In the genomic region with DNA sequence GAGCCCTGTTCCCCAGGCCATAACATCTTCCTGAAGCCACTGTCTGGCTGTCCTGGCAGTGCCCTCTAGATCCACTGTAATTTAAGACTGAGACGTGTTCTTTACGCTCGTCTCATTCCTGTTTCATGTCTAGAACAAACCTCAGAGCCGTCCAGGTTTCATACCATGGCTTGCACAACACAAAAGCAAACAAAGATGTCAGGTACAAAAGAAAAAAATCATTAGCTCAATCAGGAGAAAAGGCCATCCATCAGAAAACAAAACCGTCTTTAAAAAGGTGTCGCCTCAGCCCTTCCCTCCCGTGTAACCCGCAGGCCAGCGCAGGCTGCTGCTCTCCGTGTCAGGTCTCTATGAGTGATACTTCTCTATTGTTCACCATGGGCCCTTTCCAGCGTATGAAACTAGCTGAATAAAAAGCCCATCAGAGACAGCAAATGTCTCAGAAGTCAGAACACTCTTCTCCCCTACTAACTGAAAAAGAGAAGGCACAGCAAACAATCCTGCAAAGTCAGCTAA, we compare ENCODE assay signal across 17 mouse cellular contexts.
"Had no signal": no experiment of that assay in that cellular context is flagged by ENCODE, and none has a peak within 500 bp of the region (broad histone marks: within the 10 kb centered on the region; RNA-seq: fewer than 3 reads in every experiment).

No protein-coding gene starts in this region.

- DNase-seq: kidney, adult 11 months; kidney, adult 8-10 months; kidney, postnatal 25 days; layer of hippocampus, adult 9-11 months; liver, embryonic 13.5 days; lung, adult 2 months; lung, postnatal 14 days; lung, postnatal 4 days; midbrain, embryonic 14.5 days; right cerebral cortex, postnatal 14 days; right cerebral cortex, postnatal 4 days; thymus, postnatal 25 days had no signal

- H3K4me2 ChIP-seq: intestine, embryonic 15.5 days; limb, embryonic 13.5 days; liver, embryonic 13.5 days; midbrain, embryonic 11.5 days had no signal

- H3K4me1 ChIP-seq: intestine, embryonic 15.5 days; limb, embryonic 13.5 days had no signal

- H3K27me3 ChIP-seq: intestine, embryonic 15.5 days; limb, embryonic 13.5 days; liver, embryonic 13.5 days had no signal

- H3K4me3 ChIP-seq: intestine, embryonic 15.5 days; layer of hippocampus, adult 2 months; limb, embryonic 10.5 days; limb, embryonic 13.5 days; liver, embryonic 13.5 days had no signal

- H3K9ac ChIP-seq: intestine, embryonic 15.5 days; limb, embryonic 13.5 days; liver, embryonic 13.5 days had no signal

- H3K9me3 ChIP-seq: intestine, embryonic 15.5 days; limb, embryonic 10.5 days; limb, embryonic 13.5 days; liver, embryonic 13.5 days had no signal

- H3K27ac ChIP-seq: intestine, embryonic 15.5 days; layer of hippocampus, adult 2 months; limb, embryonic 10.5 days; liver, embryonic 13.5 days had no signal

- H3K36me3 ChIP-seq: intestine, embryonic 15.5 days had no signal

- ATAC-seq: intestine, embryonic 15.5 days had no signal
